Mouse (Mus musculus): ENCODE measurements at regions not wholly inside any gene's neighbourhood (a gene's known extent, or its start where the extent isn't known, plus 50 kb on each side); places are given as distances from the start of the nearest gene placed in this dataset.
"Not testable (repeated sequence)": the region's sequence is repeated elsewhere in the genome, so short reads cannot be mapped to it uniquely, and the experiment has no call there.

GRCm38 (mm10) chr6:143472676-143473075 is 305.7 kb downstream of the Etnk1 start:
- TF ChIP-seq CTCF (IDR thresholded peaks at IDR 0.05; ENCODE audit: low read depth, low read length); POLR2A (IDR thresholded peaks at IDR 0.05; ENCODE audit: borderline replicate concordance, low read depth, low read length): not testable (repeated sequence)
